Mouse (Mus musculus): ENCODE data around the gene Zfp507.

DNA sequence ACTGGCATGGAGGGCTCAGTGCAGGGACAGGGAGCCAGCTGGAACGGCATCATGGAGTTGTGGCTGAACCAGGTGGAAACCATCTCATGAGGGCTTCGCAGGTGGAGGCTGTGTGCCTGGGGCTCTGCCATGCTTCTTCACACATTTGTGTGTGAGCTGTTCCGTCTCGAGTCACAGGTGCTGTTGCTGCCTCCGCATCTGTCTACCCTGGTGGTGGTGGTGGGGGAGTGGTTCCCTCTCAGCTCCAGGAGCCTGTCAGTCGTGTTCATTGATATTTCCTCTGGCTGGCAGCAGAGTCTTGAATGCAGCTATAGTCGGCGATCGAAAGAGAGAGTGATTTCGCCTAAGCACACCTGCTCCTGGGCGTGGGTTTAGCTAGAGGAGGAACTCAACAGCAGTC is 10.5 kb upstream of the Zfp507 start:
- TF ChIP-seq CTCF (IDR thresholded peaks at IDR 0.05; ENCODE audit: insufficient read depth, low read length) (no peak), POLR2A (IDR thresholded peaks at IDR 0.05; ENCODE audit: borderline replicate concordance, extremely low read depth, low read depth, low read length) (no peak)

All from lung, adult 2 months (tissue).